Mouse (Mus musculus) brain, adult 2 months (tissue): Measurements from ENCODE around the gene Palm.

ENCODE experiments used
- DNase-seq: peaks from one replicate; pipeline ENCODE4 v3.0.0; 2011; ENCODE audit warnings: low read depth, low spot score

Palm gene

DNA sequence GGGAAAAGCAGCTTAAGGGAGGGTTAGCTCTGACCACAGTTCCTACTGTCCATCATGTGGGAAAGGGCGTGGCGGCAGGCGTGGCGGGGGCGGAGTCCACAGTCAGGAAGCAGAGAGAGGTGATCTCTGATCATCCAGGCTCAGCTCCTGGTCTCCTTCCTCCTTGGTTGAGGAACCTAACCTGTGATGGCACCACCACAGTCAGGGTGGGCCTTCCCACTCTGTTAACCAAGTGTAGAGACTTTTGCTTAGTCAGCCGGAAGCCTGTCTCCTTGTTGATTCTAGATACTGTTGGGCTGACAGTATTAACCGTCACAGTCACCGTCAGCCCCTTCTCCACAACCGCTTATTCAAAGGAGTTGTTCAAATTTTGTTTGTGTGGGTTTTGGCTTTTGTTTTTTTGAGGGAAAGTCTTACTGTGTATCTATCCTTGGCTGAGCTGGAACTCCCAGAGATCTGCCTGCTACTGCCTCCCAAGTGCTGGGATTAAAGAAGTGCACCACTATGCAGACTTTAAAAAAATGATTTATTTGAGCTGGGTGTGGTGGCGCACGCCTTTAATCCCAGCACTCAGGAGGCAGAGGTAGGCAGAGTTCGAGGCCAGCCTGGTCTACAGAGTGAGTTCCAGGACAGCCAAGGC is 5.0 kb downstream of the Palm start:
- DNase-seq = no peak

DNA sequence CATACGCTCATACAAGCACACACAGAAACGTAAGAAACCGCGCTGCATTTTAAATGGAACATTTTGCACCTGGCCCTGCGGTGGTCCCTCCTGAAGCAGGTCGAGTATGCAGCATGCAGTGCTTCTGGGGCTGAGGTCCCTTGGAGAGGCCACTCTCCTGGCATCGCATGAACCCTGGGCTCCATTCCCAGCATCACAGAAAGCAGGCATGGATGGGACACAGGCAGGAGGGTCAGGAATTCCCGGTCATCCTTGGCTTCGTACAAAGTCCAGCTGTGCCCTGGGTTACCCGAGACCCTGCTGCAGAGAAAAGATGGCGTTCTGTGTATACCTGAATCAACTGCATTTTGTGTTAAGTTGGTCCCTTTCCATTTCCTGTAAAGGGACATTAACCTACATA is 7.1 kb downstream of the Palm start:
- no peak for DNase-seq

DNA sequence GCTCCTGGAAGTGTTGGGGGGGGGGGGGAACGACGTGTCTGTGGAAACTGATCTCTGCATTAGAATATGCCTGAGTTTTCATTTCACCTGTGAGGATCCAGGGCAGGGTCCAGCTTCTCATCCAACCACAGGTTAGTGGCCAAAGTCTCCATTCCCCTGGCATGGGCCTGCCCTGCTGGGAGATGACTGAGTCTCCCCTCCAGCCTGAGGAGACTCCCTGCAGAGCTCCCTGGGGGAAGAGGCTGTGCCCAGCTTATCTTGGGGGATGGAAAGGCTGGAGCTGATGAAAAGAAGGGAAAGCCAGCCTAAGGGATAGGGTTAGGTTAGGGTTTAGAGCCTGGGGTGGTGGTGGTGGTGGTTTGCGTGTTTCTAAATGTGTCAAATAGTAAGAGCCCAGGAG is 8.5 kb downstream of the Palm start:
- DNase-seq = no peak

DNA sequence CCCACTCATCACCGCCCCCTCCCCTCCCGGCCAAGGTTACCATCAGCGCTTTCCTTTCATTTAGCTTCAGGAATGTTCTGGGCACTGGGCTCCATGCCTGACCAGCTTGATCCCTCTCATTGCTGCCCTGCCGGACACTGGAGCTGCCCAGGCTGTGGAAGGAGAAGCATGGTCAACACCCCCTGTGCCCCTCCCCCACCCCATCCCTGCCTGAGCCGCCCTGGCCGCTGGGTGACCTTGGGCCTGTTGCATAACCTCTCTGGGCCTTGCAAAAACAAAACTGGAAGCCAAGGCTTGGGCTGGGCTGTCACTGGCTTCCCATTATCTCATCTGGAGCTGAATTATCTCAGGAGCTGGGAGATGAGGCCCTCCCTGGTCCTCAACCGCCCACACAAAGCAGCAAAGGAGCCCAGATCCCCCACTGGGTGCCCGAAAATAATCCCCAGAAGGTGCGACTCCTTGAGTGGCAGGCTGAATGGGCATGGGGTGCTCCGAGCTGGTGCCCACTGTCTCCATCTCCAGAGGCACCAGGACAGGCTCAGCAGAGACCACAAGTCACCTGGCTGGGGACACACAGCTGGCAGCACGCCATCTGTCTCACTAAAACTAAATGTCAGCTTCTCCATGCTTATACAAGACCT is 9.1 kb downstream of the Palm start:
- DNase-seq = peak; percentile 82

DNA sequence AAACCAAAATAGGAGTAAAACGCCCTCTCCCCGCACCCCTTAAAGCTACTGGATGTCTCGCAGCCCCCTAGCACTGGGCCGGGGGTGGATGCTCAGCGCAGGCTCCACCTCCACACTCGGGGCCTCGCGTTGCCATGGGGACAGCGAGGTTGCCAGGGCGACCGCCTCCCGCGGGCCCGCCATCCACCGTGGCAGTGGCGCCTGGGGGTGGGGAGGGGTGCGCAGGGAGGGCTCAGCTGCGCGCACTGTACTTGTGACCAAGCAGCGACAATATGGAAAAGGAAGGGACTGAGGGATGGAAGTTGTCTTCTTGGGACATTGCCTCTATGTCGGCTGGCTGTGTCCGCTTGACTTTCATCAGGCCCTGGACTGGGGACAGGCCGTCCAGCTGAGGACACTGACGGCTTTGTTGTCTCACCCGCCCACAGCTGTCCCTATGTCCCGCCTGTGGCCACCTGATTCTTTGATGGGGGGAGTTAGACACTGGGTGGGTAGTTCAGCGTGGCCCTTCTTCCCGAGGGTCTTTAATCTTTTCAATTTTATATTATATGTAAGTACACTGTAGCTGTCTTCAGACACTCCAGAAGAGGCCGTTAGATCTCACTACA is 10.4 kb downstream of the Palm start:
- DNase-seq = peak; percentile 96

DNA sequence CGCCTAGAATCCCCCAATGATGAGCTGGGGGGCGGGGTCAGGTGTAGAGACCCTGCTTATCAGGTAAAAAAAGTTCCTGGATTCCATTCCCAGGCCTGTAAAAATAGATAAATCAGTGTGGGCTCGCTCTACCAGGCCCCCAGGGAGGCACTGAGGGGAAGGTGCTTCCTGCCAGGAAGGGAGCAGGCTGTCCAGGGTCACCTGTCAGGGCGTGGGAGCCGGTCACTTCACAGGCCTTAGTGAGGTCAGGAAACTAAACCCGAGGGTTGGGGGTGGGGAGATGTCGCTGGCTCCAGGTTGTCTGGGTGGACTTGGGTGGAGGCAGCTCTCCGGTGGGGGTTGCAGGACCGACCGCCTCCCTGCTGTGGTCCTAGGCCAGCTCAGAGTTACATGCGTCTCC is 12.3 kb downstream of the Palm start:
- no peak for DNase-seq

DNA sequence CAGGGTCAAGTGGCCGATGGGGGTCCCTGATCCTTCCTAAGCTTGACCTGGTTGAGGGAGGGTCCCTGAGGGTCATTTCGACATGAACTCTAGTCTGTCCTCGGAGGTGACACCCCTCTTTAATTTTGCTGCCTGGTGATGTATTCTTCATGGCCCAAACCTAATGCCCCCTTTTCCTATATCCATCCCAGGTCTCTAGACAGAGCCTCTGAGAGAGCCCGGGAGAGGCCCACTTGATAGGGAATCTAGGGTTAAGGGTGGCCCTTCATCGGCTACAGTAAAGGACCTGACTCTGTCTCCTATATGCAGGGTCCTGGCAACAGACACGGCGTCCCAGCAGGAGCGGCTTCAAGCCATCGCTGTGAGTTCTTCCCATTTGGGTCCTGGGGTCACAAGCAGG is 13.0 kb downstream of the Palm start:
- no peak for DNase-seq

DNA sequence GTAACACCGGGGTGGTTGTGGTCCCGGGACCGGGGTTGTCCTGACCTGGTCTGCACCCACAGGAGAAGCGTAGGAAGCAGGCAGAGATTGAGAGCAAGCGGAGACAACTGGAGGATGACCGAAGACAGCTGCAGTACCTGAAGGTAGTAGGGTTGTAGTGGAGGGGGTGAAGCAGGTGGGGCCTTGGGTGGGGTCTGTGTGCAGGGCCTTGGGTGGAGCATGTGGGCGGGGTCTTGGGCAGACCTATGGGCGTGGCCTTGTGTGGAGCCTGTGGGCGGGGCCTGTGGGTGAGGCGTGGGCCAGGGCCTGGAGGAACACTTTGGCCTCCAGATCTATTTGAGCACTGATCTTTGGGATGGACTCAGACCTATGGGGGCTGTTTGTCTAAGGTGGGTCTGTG is 13.6 kb downstream of the Palm start:
- no peak for DNase-seq

DNA sequence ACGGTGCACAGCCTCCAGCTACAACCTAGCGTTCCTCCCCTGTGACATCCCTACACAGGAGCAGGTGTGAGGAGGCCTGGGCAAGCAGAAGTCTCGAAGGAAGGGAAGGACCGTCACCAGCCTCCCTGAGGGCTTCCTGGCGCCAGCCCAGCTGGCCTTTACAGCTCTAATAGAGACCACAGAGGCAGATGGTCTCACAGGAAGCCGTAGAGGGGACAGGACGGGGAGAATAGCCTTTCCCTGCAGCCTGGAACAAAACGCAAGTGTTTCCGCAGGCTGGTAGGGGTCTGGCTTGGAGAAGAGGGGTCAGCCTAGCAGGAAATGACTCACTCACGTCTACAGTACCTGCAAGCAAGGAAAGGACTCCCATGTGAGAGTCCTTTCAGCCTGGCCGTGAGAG is 14.5 kb downstream of the Palm start:
- peak; percentile 81 for DNase-seq

DNA sequence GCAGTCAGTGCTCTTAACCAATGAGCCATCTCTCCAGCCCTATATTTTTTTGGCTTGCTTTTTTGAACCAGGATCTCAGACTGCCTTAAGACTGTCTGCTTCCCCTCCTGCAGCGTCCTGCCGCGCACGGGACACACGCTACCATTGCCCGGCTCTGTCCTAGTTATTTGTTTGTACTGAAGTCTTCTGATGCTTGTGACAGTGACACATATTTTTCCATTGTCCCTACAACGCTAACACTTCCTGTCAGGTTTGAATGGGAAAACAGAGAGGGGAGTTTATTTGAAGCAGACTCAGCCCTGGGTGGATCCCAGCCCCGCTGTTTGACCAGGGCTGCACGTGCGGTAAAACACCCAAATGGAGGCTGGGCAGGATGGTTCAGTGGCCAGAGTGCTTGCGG is 15.4 kb downstream of the Palm start:
- no peak for DNase-seq

DNA sequence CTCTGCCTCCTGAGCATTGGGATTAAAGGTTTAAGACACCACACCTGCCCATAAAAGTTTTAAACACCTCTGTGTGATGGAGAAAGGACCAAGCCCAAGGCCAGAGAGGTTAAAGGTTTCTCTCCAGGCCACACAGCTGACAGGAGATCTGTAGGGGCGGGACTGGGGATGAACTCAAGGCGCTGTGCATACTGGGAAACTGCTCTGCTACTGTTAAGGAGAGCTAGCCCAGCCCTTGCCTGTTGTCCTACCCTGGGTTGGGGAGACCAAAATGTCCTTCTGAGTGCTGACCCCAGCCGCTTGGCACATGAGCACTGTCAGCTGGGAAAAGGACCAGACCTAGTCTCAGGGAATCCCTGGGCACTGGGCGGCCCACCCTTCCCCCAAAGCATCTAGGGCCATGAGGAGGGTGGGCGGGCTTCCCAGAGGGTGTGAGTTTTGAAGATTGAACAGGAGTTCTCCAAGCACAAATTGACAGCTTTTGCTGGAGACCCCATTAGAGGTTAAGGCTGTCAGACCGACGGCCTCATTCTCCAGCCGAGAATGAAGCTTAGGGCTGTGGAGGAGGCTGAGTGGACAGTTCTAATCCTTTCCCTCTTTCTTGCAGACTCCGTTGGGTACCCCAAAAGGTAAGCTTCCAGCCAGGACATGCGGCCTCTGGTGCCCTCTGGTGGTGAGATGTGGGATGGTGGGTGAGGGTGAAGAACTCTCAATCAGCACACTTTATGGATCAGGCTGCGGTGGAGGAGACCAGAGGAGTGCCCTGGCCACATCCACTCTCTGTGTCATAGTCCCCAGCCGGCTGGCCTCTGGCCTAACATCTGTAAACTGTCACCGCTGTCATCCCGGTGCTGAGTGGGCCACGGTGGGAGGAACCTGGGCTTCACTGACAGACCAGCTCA is 18.6 kb downstream of the Palm start:
- peak; percentile 86 for DNase-seq

DNA sequence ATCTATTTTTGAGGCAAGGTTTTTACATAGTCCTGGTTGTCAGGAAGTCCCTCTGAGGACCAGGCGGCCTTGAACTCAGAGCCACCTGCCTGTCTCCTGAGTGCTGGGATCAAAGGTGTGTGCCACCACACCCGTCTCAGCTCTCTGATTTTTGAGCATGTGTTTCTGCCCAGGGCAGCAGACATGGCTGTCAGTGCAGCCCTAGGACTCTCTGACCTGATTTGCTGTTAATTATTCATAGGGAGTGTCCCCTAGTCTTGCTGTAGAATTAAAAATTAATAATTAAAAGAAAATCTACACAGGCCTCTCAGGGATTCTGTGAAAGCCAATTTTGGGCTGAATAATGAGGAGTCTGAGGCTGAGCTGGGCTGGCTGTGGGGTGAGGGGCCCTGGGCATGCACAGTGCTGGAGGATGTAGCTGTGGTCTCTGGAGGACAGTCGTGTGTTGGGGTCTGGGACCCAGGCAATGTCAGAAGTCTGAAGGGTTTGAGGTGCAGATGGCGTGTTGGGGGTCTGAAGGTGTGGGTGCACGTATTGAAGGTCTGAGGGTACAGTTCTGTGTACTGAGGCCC is 21.0 kb downstream of the Palm start:
- no peak for DNase-seq

DNA sequence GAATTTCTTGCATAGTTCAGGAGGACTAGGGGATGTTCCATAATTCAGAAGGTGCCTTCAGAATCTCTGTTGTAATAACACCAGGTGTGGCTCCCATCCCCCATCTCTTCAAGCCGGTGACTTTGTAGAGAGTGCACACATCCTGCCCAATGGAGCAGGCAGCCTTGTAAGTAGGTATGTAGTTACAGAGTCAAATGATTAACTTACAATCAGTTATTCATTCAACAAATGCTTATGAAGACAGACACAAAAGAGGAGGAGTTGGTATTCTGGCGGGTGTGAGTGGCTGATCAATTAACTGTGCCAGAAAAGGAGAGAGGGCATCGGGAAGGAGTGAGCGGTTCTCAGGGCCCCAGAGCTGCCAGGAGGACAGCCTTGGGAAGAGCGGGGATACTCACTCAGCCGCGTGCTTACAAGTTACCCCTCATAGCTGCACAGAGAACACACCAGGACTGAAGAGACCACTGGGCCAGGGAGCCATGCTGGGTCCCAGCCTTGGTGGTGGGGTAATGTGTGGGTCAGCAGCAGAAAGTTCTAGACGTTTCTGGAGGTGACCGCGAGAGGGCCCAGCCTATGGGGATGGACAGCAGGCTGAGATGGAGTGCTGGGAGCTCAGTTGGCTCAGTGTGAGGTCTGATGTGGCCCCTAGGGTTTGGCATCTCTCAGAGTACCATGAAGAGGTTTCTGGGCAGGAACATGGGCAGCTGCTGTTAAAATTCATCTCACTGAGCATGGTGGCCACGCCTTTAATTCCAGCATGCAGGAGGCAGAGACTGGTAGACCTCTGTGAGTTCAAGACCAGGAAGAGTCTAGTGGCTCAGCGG is 22.5 kb downstream of the Palm start:
- DNase-seq = no peak

DNA sequence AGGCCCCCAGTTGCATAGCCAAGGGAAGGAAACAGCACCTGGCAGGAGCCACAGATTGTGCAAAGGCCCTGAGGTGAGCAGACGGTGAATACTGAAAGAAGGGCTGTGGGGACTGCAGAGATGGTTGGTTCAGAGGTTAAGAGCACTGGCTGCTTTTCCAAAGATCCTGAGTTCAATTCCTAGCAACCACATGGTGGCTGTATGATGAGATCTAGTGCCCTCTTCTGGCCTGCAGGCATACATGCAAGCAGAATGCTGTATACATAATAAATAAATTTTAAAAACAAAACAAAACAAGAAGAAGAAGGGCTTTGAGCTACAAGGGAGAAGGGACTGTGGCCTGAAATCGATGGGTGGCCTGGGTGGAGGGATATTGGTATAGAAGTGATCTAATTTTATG is 23.7 kb downstream of the Palm start:
- DNase-seq = no peak

DNA sequence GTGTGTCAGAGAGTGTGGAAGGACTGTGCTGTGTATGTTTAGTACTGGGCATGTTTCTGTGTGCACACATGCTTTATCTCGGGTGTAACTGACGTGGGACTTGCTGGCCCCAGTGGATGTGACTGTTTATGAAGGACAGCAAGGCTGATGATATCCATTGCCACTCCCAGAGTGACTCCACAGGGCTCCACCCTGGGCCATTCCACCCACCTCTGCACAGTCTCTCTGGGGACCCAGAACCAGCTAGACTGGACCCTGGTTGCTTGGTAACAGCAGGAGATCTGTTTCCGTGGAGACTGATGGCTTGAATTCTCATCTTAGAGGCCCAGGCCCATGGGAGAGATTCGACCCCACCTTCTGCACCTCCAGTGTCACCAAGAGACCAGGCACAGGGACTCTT is 24.9 kb downstream of the Palm start:
- no peak for DNase-seq

DNA sequence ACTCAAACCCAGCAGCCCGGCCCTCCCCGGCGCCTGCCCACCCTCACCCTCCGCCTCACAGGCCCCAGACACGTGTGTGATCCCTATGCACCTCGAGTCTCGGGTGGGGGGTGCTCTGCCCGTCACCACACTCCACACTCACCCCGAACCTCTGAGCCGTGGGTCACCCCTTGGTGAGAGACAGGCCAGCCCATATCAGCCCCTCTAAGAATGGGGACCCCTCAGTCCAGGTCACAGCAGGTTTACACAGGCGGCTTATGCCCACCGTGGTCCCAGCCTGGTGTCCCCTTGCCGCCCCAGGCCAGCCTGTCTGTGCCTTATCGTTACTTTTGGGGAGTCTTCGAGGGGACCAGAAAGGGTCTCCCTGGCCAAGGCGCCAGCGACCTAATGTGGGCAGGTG is 26.2 kb downstream of the Palm start:
- no peak for DNase-seq

DNA sequence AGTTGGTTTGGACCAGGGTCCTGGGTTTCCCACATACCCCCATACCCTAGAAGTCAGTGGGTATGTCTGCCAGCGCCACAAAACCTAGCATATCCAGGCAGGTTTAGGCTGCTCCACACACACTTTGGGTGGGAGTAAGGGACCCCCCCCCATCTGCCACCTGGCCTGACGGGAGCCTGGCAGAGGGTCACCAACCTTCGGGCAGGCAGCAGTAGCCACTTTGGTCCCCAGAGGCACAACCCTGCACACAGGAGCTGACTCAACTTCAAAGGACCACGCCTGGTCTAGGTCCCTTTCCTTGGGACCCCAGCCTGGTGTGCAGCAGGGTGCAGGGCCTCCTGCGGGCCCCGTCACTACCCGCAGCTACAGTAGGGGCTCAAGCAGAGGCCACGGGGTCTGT is 26.9 kb downstream of the Palm start:
- DNase-seq = no peak

DNA sequence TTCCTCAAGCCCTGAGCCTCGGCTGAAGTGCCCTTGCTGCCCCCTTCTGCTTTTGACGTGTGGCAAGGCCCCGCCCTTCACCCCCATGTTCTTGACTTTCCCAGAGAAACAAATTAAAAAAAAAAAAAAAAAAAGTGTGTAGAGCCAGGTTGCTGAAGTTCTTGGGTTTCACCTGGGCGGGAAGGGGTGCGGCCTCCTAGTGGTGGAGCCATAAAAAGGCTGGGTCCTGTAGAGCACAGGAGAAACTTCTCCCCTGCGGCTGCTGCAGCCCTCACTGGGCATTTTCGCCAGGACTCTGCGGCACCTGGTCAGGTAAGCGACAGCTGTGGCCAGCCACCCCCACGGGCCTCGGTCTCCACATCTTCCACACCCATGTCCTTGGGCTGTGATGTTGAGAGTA is 27.4 kb downstream of the Palm start, which contains the start of gene Misp:
Gene Misp, plus strand, starts transcription at position 208 of the 400 bp plus-strand sequence.
- DNase-seq = no peak

DNA sequence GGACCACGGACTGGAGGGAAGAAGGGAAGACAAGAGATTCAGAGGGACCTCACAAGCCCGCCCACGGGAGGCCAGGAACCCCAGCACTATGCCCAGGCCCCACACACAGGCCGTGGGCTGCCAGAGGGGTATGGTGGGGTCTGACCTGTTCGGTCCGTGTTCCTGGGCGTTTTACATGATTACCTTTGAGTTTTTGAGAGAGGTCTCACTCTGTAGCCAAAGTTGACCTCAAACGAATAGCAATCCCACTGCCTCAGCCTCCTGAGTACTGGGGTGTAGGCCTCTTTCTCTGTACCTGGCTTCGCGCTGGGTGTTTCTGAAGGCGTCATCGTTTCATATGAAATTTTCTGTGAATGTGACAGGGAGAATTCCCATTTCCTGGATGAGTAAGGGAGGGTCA is 28.4 kb downstream of the Palm start:
- DNase-seq = no peak

DNA sequence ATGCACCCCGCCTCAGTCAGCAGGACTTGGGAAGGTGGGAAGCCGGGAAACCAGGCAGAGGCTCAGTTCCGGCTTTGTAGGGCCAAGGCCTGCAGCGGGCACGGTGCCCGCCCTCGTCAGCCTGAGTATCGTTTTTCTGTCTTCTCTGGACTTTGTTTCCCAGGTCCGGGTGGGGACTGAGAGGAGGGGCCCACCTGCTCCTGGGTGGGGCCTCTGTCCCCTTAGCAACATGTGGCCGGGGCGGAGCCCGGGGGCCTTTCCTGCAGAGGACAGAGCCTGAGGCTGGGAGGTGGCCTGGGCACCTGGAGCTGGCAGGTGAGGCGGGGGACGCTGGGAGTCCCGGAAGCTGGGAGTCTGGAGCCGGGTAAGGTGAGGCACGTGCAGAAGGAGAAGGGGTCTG is 29.0 kb downstream of the Palm start:
- no peak for DNase-seq

DNA sequence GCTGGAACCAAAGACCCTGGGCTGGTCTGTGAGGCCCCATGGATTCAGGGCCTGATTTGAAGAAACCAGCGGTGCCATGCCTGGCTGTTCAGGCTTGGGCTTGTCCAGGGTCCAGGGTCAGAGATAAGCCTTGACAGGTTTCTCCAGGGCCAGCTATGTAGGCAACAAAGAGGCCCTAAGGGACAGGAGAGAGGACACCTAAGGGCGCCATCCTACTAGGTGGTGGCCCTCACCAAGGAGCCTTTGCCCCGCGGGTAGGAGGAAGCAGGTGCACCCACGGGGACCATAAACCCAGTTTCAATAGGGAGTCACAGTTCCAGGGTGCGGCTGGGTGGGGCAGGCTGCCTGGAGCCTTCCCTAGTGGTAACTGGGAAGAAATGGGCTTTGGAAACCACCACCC is 29.6 kb downstream of the Palm start:
- no peak for DNase-seq
